Mouse (Mus musculus): ENCODE measurements at regions not wholly inside any gene's neighbourhood (a gene's known extent, or its start where the extent isn't known, plus 50 kb on each side); places are given as distances from the start of the nearest gene placed in this dataset.
"Not testable (repeated sequence)": the region's sequence is repeated elsewhere in the genome, so short reads cannot be mapped to it uniquely, and the experiment has no call there.

- DNase-seq (ENCODE audit: low read depth): peak; percentile 66
Observed at GRCm38 (mm10) chr3:21995566-21996391, 80.7 kb upstream of the Tbl1xr1 start.

DNA sequence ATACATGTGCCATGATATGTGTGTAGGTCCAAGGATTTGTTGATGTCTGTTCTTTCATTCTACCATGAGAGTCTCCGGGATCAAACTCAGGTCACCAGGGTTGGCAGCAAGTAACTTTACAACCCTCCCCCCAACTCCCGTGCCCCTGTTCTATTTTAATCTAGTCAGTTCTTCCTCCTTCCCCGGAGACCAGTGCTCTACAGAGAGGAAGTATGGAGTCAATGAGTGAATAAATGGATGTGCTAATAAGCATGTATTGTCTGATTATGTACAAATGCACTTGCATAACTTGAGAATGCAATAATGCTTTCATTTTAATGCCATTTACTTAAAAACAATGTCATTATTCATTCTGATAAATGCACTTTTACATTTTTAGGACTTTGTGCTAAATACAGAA, 79.1 kb upstream of the Tbl1xr1 start:
- no peak for DNase-seq (ENCODE audit: low read depth)

DNA sequence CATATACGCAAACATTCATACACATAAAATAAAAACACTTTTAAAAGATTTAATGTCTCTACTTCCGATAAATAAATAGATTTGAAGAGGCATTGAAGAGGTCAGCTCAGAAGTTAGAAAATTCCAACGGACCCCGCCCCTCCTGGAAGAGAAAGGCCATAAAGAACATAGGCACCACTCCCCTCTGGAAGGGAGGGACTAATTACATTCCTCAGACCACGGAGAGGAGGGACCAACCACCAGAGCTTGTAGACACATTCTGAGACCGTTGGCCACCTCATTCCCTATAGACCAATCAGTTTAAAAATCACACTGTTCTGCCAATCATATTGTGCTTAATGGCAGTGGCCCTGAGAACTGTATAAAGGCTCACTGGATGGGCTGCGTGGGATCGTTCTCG, 71.0 kb upstream of the Tbl1xr1 start:
- DNase-seq (ENCODE audit: low read depth): no peak

GRCm38 (mm10) chr3:22006113-22006512, 70.3 kb upstream of the Tbl1xr1 start:
- DNase-seq (ENCODE audit: low read depth): no peak

- DNase-seq (ENCODE audit: low read depth): no peak
Observed at GRCm38 (mm10) chr3:22006651-22007050, 69.8 kb upstream of the Tbl1xr1 start.

- no peak for DNase-seq (ENCODE audit: low read depth)
Observed at GRCm38 (mm10) chr3:22007736-22008135, 68.7 kb upstream of the Tbl1xr1 start.

- DNase-seq (ENCODE audit: low read depth): no peak
Observed at GRCm38 (mm10) chr3:22008432-22008831, 68.0 kb upstream of the Tbl1xr1 start.

DNA sequence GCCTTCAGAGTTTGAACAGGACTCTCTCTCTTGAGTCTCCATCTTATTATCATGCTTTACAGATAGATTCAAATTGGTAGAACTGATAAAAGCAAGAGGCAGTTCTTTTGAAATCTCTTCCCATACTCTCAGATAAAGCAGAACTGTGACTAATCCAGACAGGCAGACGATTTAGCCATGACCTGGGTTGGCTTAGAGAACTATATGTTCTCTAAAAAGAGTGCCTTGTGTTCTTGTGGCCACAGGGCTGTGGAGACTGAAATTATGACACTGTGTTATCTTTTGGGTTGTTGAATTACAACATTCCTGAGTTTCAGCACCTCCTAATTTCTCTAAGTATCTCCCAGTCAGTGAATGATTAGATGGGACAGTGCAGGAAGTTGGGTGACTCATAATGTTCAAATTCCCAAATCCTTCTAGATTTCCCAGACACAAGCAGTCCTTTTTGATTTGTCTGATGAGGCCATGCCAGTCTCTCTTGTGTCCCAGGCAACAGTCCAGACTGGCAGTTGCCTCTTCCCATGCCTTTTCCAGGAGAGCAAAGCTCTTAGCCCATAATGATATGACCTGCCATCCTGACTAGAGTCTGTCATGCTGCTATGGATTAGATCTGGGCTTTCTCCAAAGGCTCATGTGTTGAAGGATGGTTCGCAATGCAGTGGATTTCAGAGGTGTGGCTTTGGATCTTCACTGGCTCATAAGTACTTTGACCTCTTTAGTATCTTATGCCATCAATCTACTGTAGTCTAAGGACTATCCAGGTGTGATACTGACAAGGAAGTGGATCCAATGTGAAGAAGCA, 66.4 kb upstream of the Tbl1xr1 start:
- DNase-seq (ENCODE audit: low read depth): no peak

DNA sequence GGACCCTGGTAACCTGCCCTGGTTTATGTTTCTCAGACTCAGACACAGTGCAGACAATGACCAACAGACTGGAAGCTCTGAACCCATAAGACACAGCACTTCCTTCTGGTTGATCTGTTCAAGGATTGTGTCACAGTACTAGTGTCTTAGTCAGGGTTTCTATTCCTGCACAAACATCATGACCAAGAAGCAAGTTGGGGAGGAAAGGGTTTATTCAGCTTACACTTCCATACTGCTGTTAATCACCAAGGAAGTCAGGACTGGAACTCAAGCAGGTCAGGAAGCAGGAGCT, 65.8 kb upstream of the Tbl1xr1 start:
- not testable (repeated sequence) for DNase-seq (ENCODE audit: low read depth)

DNA sequence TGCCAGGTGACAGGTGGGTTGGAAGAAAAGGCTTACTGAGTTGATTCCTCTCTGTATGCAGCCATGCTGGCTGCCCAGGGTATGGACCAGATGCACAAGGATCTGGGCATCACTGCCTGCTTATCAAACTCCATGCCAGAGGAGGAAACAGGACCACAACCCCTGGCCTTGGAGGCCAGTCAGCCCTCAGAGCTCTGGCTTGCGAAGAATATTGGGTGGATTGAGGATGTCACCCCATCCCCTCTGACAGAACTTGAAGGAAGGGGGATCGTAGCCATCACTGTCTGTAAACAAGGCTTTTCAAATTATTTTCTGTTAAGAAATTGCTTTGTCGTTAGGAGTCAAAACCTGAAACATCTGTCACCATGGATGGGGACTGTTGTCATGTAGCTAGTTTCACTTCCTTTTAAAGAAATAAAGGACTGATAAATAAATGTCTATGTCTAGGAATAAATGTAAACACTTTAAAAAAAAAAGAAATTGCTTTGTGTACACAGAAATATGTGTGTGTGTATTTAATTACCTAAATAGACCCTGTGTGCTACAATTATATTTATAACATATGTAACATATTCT, 55.0 kb upstream of the Tbl1xr1 start:
- DNase-seq (ENCODE audit: low read depth): no peak

DNA sequence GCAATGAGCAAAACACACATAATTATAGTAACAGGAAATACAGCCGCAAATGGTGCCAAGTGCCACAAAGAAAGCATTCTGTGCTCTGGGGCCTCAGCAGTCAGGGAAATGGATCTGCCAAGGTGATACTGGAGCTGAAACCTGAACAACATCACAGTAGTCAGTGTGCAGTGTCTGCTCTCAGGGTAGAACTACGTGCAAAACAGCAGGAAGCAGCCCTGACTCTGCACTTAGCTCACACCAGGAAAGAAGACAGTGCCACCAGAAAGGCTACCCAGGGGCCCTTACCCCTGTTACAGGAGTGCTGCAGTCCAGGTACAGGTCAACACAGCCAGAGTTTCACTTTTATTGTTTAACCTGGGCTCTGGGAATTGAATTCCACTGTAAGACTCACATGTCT, 54.0 kb upstream of the Tbl1xr1 start:
- peak; percentile 58 for DNase-seq (ENCODE audit: low read depth)

GRCm38 (mm10) chr3:22023049-22023448, 53.4 kb upstream of the Tbl1xr1 start:
- no peak for DNase-seq (ENCODE audit: low read depth)

DNA sequence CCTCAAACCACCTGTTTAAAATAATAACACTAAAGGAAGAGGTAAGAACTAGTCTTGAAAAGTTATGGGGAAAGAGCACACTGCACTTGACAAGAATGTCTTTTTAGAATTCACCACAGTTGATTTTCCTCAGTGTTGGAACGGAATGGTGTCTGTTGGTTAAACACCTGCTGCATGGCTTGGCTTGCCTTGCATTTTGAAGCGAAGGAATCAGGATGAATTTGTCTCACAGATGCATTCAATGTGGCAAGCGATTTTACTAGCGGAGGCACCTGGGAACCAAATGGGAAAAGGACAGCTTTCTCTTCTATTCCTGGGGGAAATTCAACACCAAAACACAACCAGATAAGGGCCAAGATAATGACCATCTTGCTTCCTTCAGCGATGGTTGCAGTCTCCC, 52.9 kb upstream of the Tbl1xr1 start:
- no peak for DNase-seq (ENCODE audit: low read depth)

DNA sequence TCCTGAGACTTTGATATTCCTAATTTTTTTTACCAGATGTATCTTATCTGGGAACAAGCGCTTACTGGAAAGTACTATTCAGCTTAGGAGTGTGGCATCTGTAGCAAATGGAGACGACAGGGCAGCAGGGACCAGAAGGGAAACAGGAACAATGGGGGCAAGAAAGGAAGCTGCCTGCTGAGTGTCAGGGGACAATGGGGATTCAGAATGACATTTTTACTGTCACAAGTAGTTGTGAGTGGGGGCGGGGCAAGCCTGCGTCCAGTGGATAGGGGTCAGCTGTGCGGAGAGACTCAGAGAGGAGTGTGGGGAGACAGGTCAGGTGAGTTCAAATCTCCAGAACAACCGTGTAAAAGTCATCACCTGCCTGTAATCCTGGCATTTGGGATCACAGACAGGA, 52.3 kb upstream of the Tbl1xr1 start:
- DNase-seq (ENCODE audit: low read depth): no peak

DNA sequence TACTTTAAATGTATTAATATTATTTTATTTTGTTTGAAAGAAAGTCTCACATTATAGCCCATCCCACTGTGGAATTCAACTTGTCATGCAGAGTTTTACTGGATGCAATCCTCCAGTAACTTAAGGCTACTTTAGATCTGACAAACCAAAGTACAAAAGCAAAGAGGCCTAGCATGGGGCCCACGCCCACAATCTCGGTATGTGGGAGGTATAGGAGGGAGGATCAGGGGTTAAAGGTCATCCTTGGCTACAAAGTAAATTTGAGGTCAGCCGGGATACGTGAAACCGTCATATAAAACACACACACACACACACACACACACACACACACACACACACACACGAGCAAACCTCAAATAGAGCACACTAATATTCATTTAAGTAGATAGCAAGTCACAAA, 51.3 kb upstream of the Tbl1xr1 start:
- no peak for DNase-seq (ENCODE audit: low read depth)

DNA sequence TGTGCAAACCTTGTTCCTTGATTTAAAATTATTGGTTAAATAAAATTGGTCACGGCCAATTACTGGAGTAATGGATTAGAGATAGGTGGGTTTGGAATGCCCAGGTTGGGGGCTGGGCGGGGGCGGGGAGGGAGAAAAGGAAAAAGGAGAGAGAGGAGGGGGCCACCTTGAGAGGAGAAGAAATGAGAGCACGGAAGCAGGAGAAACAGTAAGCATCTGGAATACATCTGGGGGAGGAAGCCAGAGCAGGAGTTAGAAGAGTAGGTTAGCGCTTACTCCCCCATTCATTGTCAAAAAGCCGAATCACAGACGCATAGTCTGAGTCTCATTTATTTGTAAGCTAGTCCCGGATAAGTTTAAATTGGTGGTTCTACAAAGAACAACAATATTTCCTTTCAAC, 50.8 kb upstream of the Tbl1xr1 start:
- no peak for DNase-seq (ENCODE audit: low read depth)

Measured in naive thymus-derived CD4-positive, alpha-beta T cell, adult 2 months (primary cell).